Mouse (Mus musculus): ENCODE measurements around the gene Ddx19a.

GRCm38 (mm10) chr8:110959071-110959780, 38.4 kb downstream of the Ddx19a start:
- TF ChIP-seq CTCF (IDR thresholded peaks at IDR 0.05; ENCODE audit: low read depth, low read length) (no peak), POLR2AphosphoS5 (IDR thresholded peaks at IDR 0.05; ENCODE audit: insufficient replicate concordance, low read depth, low read length) (no peak), GATA1 (IDR thresholded peaks at IDR 0.05; ENCODE audit: borderline replicate concordance, low read length) (no peak)

All from G1E (cell line).